Mouse (Mus musculus) midbrain, embryonic 14.5 days (tissue): Measurements from ENCODE around the gene Mab21l1. TPM values are rescaled to one million over a fixed set of nuclear protein-coding genes. Genes with fewer than 3 reads are reported as not detected.

Source experiments
- ATAC-seq: fragments of 200-750 bp; cut with Nextera tagmentation; 2 replicates; pipeline ENCODE4 v1.8.0; 2017; ENCODE audit warnings: moderate number of reproducible peaks, moderate library complexity; ENCODE audit not compliant: low FRiP score, low TSS enrichment
- DNase-seq: peaks from one replicate; pipeline ENCODE4 v3.0.0-alpha.2; 2015
- H3K27ac ChIP-seq: fragments of 300-500 bp; sonication (generic); replicated peaks from 2 replicates; pipeline ENCODE4 v1.5.1; 2014; ENCODE audit warnings: mild to moderate bottlenecking, low read depth, low read length, moderate library complexity
- H3K27me3 ChIP-seq: fragments of 300-500 bp; sonication (generic); 2 replicates; pipeline ENCODE4 v1.6.1; 2014; ENCODE audit warnings: low read length, control low read depth, mixed read lengths; ENCODE audit not compliant: control insufficient read depth, insufficient read depth
- H3K36me3 ChIP-seq: fragments of 300-500 bp; sonication (generic); 2 replicates; pipeline ENCODE4 v1.6.1; 2014; ENCODE audit warnings: low read length, control low read depth; ENCODE audit not compliant: control insufficient read depth, insufficient read depth
- H3K4me1 ChIP-seq: fragments of 300-500 bp; sonication (generic); 2 replicates; pipeline ENCODE4 v1.6.1; 2014; ENCODE audit warnings: mild to moderate bottlenecking, antibody characterized with exemption, low read length, control low read depth; ENCODE audit not compliant: control insufficient read depth, insufficient read depth
- H3K4me2 ChIP-seq: fragments of 300-500 bp; sonication (generic); 2 replicates; pipeline ENCODE4 v1.6.1; 2014; ENCODE audit warnings: mild to moderate bottlenecking, low read length, moderate library complexity
- H3K4me3 ChIP-seq: fragments of 300-500 bp; sonication (generic); replicated peaks from 2 replicates; pipeline ENCODE4 v1.5.1; 2014; ENCODE audit warnings: low read depth, low read length
- H3K9ac ChIP-seq: fragments of 300-500 bp; sonication (generic); replicated peaks from 2 replicates; pipeline ENCODE4 v1.6.1; 2014; ENCODE audit warnings: mild to moderate bottlenecking, low read length, moderate library complexity
- H3K9me3 ChIP-seq: fragments of 300-500 bp; sonication (generic); 2 replicates; pipeline ENCODE4 v1.6.1; 2016; ENCODE audit warnings: low read length, control low read depth, mixed read lengths; ENCODE audit not compliant: control insufficient read depth
- WGBS: fragments of 180-500 bp; shearing (Covaris S2); extraction: QIAGEN DNeasy Blood & Tissue Kit; methylation state at CpG from one replicate; pipeline ENCODE4 v1.1.7; 2014; 5-methylcytosine and 5-hydroxymethylcytosine counted together
- polyA plus RNA-seq: library from polyadenylated mRNA; unstranded; fragments of >200 nt; fragmentation: Nextera tagmentation; extraction: Ambion mirVana; gene quantifications from 2 replicates; pipeline ENCODE4 v1.2.1, GENCODE M21; 2014

The Mab21l1 gene
- polyA plus RNA-seq, 1 experiment from 2014 or later, result 237 TPM

- Histone ChIP-seq H3K4me2 (no peak overlapping the region), H3K36me3 (peaks cover 6% of the 10 kb centered on the region; the same call in 1 of the 2 replicates), H3K4me3 (no peak overlapping the region), H3K27ac (no peak overlapping the region), H3K9me3 (no peaks in the 10 kb centered on the region), H3K9ac (no peak overlapping the region), H3K27me3 (no peaks in the 10 kb centered on the region), H3K4me1 (peaks cover 7% of the 10 kb centered on the region)
- 57% methylated on average over 2 of the region's 2 CpGs for WGBS
- no peak for ATAC-seq
- DNase-seq, result no peak
Observed at GRCm38 (mm10) chr3:55769308-55769707, 13.0 kb upstream of the Mab21l1 start.

GRCm38 (mm10) chr3:55774203-55774602 is 8.1 kb upstream of the Mab21l1 start:
- peak overlapping the region; percentile 75 for H3K27ac ChIP-seq
- H3K4me2 ChIP-seq, result no peak overlapping the region
- no peak overlapping the region for H3K4me3 ChIP-seq
- WGBS, result 32% methylated on average over 6 of the region's 6 CpGs
- 0 out of 2 replicates have a peak overlapping the region, but pooled peaks have one; percentile 14 for H3K9ac ChIP-seq
- ATAC-seq, result peak; percentile 55; the same call in 1 of the 2 replicates
- H3K36me3 ChIP-seq, result peaks cover 6% of the 10 kb centered on the region; the same call in 1 of the 2 replicates
- peaks cover 30% of the 10 kb centered on the region for H3K4me1 ChIP-seq
- no peaks in the 10 kb centered on the region for H3K9me3 ChIP-seq
- H3K27me3 ChIP-seq, result no peaks in the 10 kb centered on the region
- peak; percentile 64 for DNase-seq

- DNase-seq, result peak; percentile 82
- ATAC-seq, result peak; percentile 62; the same call in 1 of the 2 replicates
- Histone ChIP-seq H3K9ac (no peak overlapping the region), H3K9me3 (no peaks in the 10 kb centered on the region), H3K27ac (peak overlapping the region; percentile 47), H3K4me1 (peaks cover 38% of the 10 kb centered on the region), H3K36me3 (peaks cover 6% of the 10 kb centered on the region; the same call in 1 of the 2 replicates), H3K4me2 (peak overlapping the region; percentile 30; the same call in 1 of the 2 replicates), H3K27me3 (no peaks in the 10 kb centered on the region), H3K4me3 (no peak overlapping the region)
- WGBS, result 12% methylated on average over 7 of the region's 7 CpGs
Observed at GRCm38 (mm10) chr3:55775245-55775644, 7.1 kb upstream of the Mab21l1 start.

GRCm38 (mm10) chr3:55775753-55776152 is 6.6 kb upstream of the Mab21l1 start:
- ATAC-seq, result no peak
- peak; percentile 38 for DNase-seq
- 64% methylated on average over 6 of the region's 6 CpGs for WGBS

GRCm38 (mm10) chr3:55777501-55777900 is 4.8 kb upstream of the Mab21l1 start:
- no peak overlapping the region for H3K9ac ChIP-seq
- 26% methylated on average over 4 of the region's 4 CpGs for whole genome bisulfite sequencing
- H3K27ac ChIP-seq, result peak overlapping the region; percentile 74
- H3K9me3 ChIP-seq, result no peaks in the 10 kb centered on the region
- peak; percentile 52 for DNase-seq
- no peaks in the 10 kb centered on the region for H3K36me3 ChIP-seq
- H3K4me1 ChIP-seq, result peaks cover 58% of the 10 kb centered on the region
- H3K4me3 ChIP-seq, result no peak overlapping the region
- ATAC-seq, result no peak
- H3K4me2 ChIP-seq, result peak overlapping the region; percentile 43
- H3K27me3 ChIP-seq, result no peaks in the 10 kb centered on the region

More at GRCm38 (mm10) chr3:55775753-55776152, 6.6 kb upstream of the Mab21l1 start:
- Histone ChIP-seq H3K27me3 (no peaks in the 10 kb centered on the region), H3K4me1 (peaks cover 43% of the 10 kb centered on the region), H3K27ac (peak overlapping the region; percentile 47), H3K9me3 (no peaks in the 10 kb centered on the region), H3K9ac (no peak overlapping the region), H3K4me3 (no peak overlapping the region), H3K36me3 (peaks cover 3% of the 10 kb centered on the region; the same call in 1 of the 2 replicates), H3K4me2 (0 out of 2 replicates have a peak overlapping the region, but pooled peaks have one; percentile 9)

GRCm38 (mm10) chr3:55778764-55779730 is 3.3 kb upstream of the Mab21l1 start:
- H3K9ac ChIP-seq, result peak overlapping the region; percentile 46; the same call in 1 of the 2 replicates

GRCm38 (mm10) chr3:55780120-55781070 is 1.9 kb upstream of the Mab21l1 start:
- peak overlapping the region; percentile 98 for H3K27ac ChIP-seq
- H3K4me1 ChIP-seq, result peaks cover 43% of the 10 kb centered on the region
- no peaks in the 10 kb centered on the region for H3K27me3 ChIP-seq

More at GRCm38 (mm10) chr3:55778764-55779730, 3.3 kb upstream of the Mab21l1 start:
- Histone ChIP-seq H3K4me3 (peak overlapping the region; percentile 14; the same call in 1 of the 2 replicates), H3K4me1 (peaks cover 54% of the 10 kb centered on the region), H3K36me3 (no peaks in the 10 kb centered on the region), H3K27me3 (no peaks in the 10 kb centered on the region), H3K9me3 (no peaks in the 10 kb centered on the region), H3K4me2 (peak overlapping the region; percentile 84), H3K27ac (peak overlapping the region; percentile 88)
- peak; percentile 69 for DNase-seq
- WGBS, result 17% methylated on average over 8 of the region's 8 CpGs
- no peak for ATAC-seq

More at GRCm38 (mm10) chr3:55780120-55781070, 1.9 kb upstream of the Mab21l1 start:
- Histone ChIP-seq H3K9me3 (no peaks in the 10 kb centered on the region), H3K9ac (peak overlapping the region; percentile 76), H3K4me2 (peak overlapping the region; percentile 84), H3K36me3 (no peaks in the 10 kb centered on the region), H3K4me3 (peak overlapping the region; percentile 34)
- WGBS, result 2% methylated on average over 53 of the region's 53 CpGs
- DNase-seq (peak; percentile 84), ATAC-seq (peak; percentile 72)
